Mouse (Mus musculus) C2C12 (cell line): ENCODE data around the gene Ttbk2. TPM values are rescaled to one million over a fixed set of nuclear protein-coding genes. Genes with fewer than 3 reads are reported as not detected.

Source experiments
- H3K27me3 ChIP-seq: one replicate; pipeline ENCODE4 v1.6.1; 2011; ENCODE audit not compliant: control insufficient read depth, insufficient read depth, insufficient read length
- H3K36me3 ChIP-seq: one replicate; pipeline ENCODE4 v1.6.1; 2011; ENCODE audit not compliant: control insufficient read depth, insufficient read depth
- H3K4me3 ChIP-seq: one replicate; pipeline ENCODE4 v1.5.1; 2011; ENCODE audit warnings: mild to moderate bottlenecking, control low read depth; ENCODE audit not compliant: poor library complexity, insufficient read depth, severe bottlenecking
- H3K79me2 ChIP-seq: one replicate; pipeline ENCODE4 v1.6.1; 2011; ENCODE audit not compliant: control insufficient read depth, insufficient read depth
- H3K79me3 ChIP-seq: one replicate; pipeline ENCODE4 v1.6.1; 2011; ENCODE audit warnings: low read depth, control low read depth
- H3ac ChIP-seq: one replicate; pipeline ENCODE3; 2011; ENCODE audit warnings: low read depth; ENCODE audit not compliant: control insufficient read depth, insufficient read length
- CEBPB ChIP-seq: IDR thresholded peaks from one replicate; pipeline ENCODE4 v1.6.1; 2011; ENCODE audit warnings: low read depth, mild to moderate bottlenecking, control low read depth, moderate library complexity
- CTCF ChIP-seq: IDR thresholded peaks from one replicate; pipeline ENCODE4 v1.5.1; 2011; ENCODE audit not compliant: control insufficient read depth, insufficient read depth, insufficient read length
- FOSL1 ChIP-seq: IDR thresholded peaks from one replicate; pipeline ENCODE4 v1.8.0; 2011; ENCODE audit warnings: mild to moderate bottlenecking, low read length; ENCODE audit not compliant: poor library complexity, insufficient read depth, severe bottlenecking
- MAX ChIP-seq: IDR thresholded peaks from one replicate; pipeline ENCODE4 v1.6.1; 2011; ENCODE audit warnings: mild to moderate bottlenecking, control low read depth
- MYOD1 ChIP-seq: IDR thresholded peaks from one replicate; pipeline ENCODE4 v1.6.1; 2011; ENCODE audit warnings: low read depth; ENCODE audit not compliant: control insufficient read depth, insufficient read length
- MYOG ChIP-seq: IDR thresholded peaks from one replicate; pipeline ENCODE4 v1.6.1; 2011; ENCODE audit not compliant: control insufficient read depth, insufficient read length; ENCODE audit errors: extremely low read depth
- USF1 ChIP-seq: IDR thresholded peaks from one replicate; pipeline ENCODE4 v1.6.1; 2011; ENCODE audit warnings: low read depth, mild to moderate bottlenecking, control low read depth, moderate library complexity
- polyA plus RNA-seq: library from polyadenylated mRNA; unstranded; fragments of >200 nt; fragmentation: generic; extraction: Trizol; gene quantifications from one replicate; pipeline ENCODE4 v1.2.1, GENCODE M21; 2012; ENCODE audit warnings: missing spikeins

The Ttbk2 gene
- polyA plus RNA-seq, 1 experiment = 2.0 TPM

- peaks cover 25% of the 10 kb centered on the region for H3K79me2 ChIP-seq
These were observed 2.2 kb upstream of the Ttbk2 start for GRCm38 (mm10) chr2:120852626-120853025.

GRCm38 (mm10) chr2:120849449-120850423 is 668 bp downstream of the Ttbk2 start, which contains the start of gene Cdan1:
Gene Cdan1 (minus strand): TSS chr2:120850128.
- Histone ChIP-seq H3K27me3 (no peaks in the 10 kb centered on the region), H3ac (peak within 1 kb of the TSS; percentile 82), H3K79me2 (peaks cover 40% of the 10 kb centered on the region), H3K79me3 (peaks cover 5% of the 10 kb centered on the region), H3K4me3 (peak within 1 kb of the TSS; percentile 74), H3K36me3 (no peaks in the 10 kb centered on the region)
- TF ChIP-seq USF1 = no peak
- no peak for TF ChIP-seq MAX
- TF ChIP-seq FOSL1 = no peak
- no peak for TF ChIP-seq MYOD1
- no peak for TF ChIP-seq CTCF
- no peak for TF ChIP-seq MYOG
- no peak for TF ChIP-seq CEBPB

More at GRCm38 (mm10) chr2:120852626-120853025, 2.2 kb upstream of the Ttbk2 start:
- no peak overlapping the region for H3K4me3 ChIP-seq
- no peaks in the 10 kb centered on the region for H3K27me3 ChIP-seq
- no peak overlapping the region for H3ac ChIP-seq
- no peak for TF ChIP-seq MAX
- no peak for TF ChIP-seq FOSL1
- TF ChIP-seq CTCF = no peak
- TF ChIP-seq CEBPB = no peak
- TF ChIP-seq MYOD1 = no peak
- no peak for TF ChIP-seq USF1
- no peak for TF ChIP-seq MYOG
- no peaks in the 10 kb centered on the region for H3K36me3 ChIP-seq
- peaks cover 4% of the 10 kb centered on the region for H3K79me3 ChIP-seq

- Histone ChIP-seq H3K36me3 (no peaks in the 10 kb centered on the region), H3K79me2 (peaks cover 48% of the 10 kb centered on the region), H3K27me3 (no peaks in the 10 kb centered on the region), H3K4me3 (no peak overlapping the region), H3ac (no peak overlapping the region), H3K79me3 (peaks cover 8% of the 10 kb centered on the region)
- no peak for TF ChIP-seq MYOG
- TF ChIP-seq MYOD1 = no peak
- no peak for TF ChIP-seq USF1
These were observed 5.1 kb downstream of the Ttbk2 start for GRCm38 (mm10) chr2:120845280-120845679.

- Histone ChIP-seq H3ac (no peak overlapping the region), H3K79me2 (peaks cover 36% of the 10 kb centered on the region), H3K4me3 (no peak overlapping the region), H3K36me3 (no peaks in the 10 kb centered on the region), H3K79me3 (peaks cover 5% of the 10 kb centered on the region), H3K27me3 (no peaks in the 10 kb centered on the region)
- TF ChIP-seq USF1 (no peak), FOSL1 (no peak), CTCF (no peak), MYOD1 (no peak), CEBPB (no peak), MYOG (no peak), MAX (no peak)
These were observed 6.4 kb downstream of the Ttbk2 start for GRCm38 (mm10) chr2:120843990-120844389.

GRCm38 (mm10) chr2:120841211-120841610 is 9.2 kb downstream of the Ttbk2 start:
- Histone ChIP-seq H3ac (no peak overlapping the region), H3K27me3 (no peaks in the 10 kb centered on the region), H3K79me3 (peaks cover 4% of the 10 kb centered on the region), H3K79me2 (peaks cover 21% of the 10 kb centered on the region), H3K4me3 (no peak overlapping the region), H3K36me3 (no peaks in the 10 kb centered on the region)
- TF ChIP-seq MYOD1 (no peak), USF1 (no peak), FOSL1 (no peak), MAX (no peak), CTCF (no peak), CEBPB (no peak), MYOG (no peak)
